Mouse (Mus musculus) lung, adult 2 months (tissue): ENCODE data around the gene Gm12789.
"Not testable (repeated sequence)": the region's sequence is repeated elsewhere in the genome, so short reads cannot be mapped to it uniquely, and the experiment has no call there.

ENCODE experiments used
- CTCF ChIP-seq: fragments of 200-500 bp; IDR thresholded peaks from 2 replicates; pipeline ENCODE4 v1.5.1; 2011; ENCODE audit warnings: mild to moderate bottlenecking, low read length, control low read depth; ENCODE audit not compliant: insufficient read depth
- POLR2A ChIP-seq: fragments of 200-500 bp; IDR thresholded peaks from 2 replicates; pipeline ENCODE4 v1.6.1; 2011; ENCODE audit warnings: low read depth, mild to moderate bottlenecking, control low read depth, low read length, borderline replicate concordance; ENCODE audit errors: extremely low read depth

DNA sequence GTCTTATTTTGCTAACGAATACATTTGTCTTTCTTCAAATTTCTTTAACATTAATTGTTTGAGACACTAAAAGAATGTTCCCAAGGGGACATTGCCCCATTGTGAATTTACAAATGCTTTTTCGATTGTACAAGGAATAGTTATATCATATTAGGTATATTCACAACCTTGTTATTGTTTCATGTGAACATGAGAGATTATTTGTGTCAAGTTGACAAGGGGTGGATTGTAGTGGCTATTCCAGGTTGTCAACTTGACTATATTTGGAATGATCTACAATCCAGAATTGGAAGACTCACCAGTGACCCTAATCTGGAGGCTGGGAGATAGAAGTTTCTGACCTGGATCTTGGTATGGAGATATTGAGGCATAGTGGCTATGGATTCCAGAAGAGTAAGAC is at the start of gene Gm12789:
- TF ChIP-seq CTCF, POLR2A: not testable (repeated sequence)
